Mouse (Mus musculus) thymus, postnatal 36 days (tissue): Measurements from ENCODE around the gene Maml3.

Source experiments
- DNase-seq, 2 experiments: peaks; one replicate each; pipeline ENCODE4 v3.0.0; 2022; ENCODE audit warnings: mixed read lengths in 2 of 2

Maml3 gene

GRCm38 (mm10) chr3:52090230-52090873 lies 14.5 kb downstream of the Maml3 start:
- DNase-seq, result no peak

- peak; percentile 81 to 86 for DNase-seq
Observed at GRCm38 (mm10) chr3:52088458-52089341, 16.2 kb downstream of the Maml3 start.

DNA sequence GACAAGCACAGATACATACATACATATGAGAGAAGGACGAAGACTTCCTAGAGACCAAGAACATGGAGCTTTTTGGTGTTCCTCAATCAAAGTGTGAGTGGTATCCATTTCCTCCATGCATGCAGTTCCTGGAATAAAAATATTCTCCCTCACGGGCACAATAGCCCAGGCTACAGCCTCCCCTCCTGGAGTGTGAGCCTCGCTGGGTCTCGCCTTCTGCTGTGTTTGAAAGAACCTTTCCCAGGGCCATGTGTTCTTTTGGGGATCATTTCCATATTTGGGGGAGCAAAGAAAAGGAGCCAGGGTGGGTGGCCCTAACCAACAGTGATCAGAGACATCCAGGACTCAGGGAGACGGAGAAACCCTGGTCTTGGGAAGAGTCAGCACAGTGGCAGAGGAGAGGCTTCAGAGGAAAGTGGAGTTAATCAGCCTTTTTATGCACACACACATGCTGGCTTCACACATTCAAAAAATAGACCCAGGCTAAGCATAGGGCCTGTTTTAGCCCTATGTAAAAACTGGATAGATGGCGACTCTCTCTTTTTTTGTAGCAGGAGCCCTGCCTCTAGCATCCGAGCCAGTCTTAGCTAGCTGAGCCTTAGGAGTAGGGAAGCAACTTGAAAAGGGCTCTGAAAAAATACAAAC lies 17.1 kb downstream of the Maml3 start:
- no peak for DNase-seq

DNA sequence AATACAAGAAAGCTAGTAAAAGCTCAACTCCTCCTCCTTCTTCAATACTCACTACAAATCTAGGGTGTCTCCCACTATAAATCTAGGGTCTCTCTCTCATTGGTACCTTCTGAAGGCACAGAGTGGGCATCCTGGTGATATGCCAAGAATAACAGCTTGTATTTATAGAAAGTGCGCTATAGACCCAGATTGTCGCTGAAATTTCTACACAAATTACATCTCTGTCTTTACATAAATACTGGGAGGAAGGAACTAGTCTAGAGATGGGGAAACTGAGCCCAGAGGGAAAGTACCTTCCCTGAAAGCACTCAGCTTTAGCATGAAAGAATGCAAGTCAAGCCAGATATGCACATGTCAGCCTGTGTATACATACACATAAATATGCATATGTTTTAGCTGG lies 26.1 kb downstream of the Maml3 start:
- DNase-seq, result no peak

- no peak for DNase-seq
Observed at GRCm38 (mm10) chr3:52073959-52074358, 30.9 kb downstream of the Maml3 start.

- DNase-seq, result no peak
Observed at GRCm38 (mm10) chr3:52071996-52072395, 32.9 kb downstream of the Maml3 start.

- DNase-seq, result no peak
Observed at GRCm38 (mm10) chr3:52070163-52070478, 34.8 kb downstream of the Maml3 start.

DNA sequence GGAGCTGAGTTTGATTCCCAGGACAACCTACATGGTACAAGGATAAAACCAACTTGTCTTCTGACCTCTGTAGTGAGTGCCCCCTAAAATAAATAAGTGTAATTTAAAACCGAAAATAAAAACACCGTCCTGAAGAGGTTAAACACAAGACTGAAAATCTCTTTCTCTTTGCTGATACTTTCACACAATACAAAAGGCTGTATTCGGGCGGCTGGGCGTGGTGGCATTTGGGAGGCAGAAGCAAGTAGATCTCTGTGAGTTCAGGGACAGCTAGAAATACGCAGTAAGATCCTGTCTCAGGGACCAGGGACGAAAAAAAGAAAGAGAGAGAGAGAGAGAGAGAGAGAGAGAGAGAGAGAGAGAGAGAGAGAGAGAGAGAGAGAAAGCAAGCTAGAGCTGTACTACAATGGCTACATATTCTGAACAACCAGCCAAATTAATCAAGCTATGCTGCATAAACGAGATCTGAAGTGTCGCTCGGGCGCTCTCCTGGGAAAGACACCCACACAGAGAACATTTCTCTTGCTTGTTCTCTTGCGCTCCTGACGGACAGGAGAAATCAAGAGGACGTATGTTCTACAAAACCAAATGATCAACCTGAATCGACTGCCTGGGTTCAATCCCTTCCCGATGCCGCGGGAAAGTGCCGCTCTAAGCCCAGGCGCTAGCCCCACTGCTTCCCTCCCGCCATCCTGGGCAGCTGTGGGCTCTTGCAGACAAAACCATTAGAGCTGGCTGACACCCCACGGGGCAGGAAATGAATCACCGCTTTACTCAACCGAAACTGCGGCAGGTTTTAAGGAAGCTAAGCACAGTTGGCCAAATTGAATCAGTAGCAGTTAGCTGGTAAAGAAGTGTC lies 35.3 kb downstream of the Maml3 start:
- peak; percentile 68 to 69 for DNase-seq

- no peak for DNase-seq
Observed at GRCm38 (mm10) chr3:52068885-52069284, 36.0 kb downstream of the Maml3 start.

DNA sequence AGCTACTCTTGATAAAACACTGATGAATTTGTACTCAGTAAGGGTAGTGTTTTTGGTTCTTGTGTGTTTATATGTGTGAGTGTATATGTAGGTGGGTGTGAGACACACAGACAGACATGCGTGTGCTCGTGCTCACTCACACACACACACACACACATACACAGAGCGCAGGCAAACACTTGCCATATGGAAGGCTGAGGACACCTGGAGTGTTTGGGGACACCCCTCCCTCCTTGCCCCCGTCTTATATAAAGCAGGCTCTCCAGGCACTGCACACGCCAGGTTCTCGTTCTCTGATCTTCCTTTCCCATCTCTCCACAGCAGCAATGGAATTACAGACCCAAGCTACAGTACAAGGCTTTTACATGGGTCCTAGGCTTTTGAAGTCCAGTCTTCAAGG lies 37.7 kb downstream of the Maml3 start:
- DNase-seq, result no peak

GRCm38 (mm10) chr3:52066142-52066541 lies 38.7 kb downstream of the Maml3 start:
- no peak for DNase-seq

GRCm38 (mm10) chr3:52063261-52063655 lies 41.6 kb downstream of the Maml3 start:
- no peak for DNase-seq

- no peak for DNase-seq
Observed at GRCm38 (mm10) chr3:52062389-52063260, 42.3 kb downstream of the Maml3 start.

DNA sequence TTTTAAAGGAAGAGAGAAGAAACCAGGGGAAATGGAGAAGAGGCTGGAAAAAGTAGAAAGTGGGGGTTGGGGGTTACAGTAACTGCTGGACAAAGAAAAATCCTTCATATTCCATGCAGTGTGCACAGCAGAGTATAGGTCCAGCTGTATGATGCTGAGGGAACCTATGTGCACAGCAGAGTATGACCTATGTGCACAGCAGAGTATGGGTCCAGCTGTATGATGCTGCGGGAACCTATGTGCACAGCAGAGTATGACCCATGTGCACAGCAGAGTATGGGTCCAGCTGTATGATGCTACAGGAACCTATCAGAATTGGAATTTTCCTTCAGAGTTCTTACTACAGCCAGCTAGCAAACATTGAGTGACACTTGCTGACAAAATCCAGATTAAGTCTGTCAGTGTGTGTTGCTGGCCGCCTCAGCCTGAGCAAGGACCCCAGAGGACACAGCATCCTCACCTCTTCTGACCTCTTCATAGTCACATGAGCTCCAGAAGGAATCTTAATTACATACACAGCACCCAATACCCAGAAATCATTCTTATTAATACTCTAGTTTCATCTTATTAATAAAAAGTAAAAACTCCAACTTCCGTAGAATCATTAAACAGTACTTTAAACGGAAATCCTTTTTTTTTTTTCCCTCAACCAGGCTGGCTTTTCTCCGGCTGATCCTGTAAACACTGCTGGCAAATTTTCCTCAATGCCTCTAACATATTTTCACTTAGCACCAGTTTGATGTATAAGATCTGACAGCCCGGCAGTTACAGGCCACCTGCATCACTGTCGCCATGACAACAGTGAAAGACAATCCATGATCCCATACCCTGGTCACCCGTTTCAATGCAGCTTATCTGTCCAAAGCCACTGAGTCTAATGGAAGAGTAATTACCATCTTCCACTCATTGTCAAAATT lies 43.1 kb downstream of the Maml3 start:
- DNase-seq, result no peak

DNA sequence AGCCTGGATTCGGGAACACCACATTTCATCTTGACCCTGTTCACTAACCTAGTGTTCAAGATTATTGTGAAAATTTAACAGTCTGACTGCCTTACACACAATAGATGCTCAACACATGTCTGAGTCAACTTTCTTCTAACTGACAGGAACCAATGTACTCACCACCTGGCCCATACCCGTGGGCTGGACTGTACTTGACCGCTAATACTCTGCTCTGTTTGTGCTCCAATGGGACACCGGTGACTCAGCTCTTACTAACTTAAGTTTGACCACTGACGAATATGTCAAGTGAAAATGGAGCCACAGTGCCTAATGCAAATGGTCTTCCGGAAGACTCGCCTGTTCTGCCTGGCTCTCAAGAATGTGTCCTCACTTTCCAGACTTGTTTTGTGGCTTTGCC lies 44.0 kb downstream of the Maml3 start:
- no peak for DNase-seq

- DNase-seq, result no peak
Observed at GRCm38 (mm10) chr3:52051801-52052200, 53.1 kb downstream of the Maml3 start.

- DNase-seq, result no peak
Observed at GRCm38 (mm10) chr3:52048082-52048481, 56.8 kb downstream of the Maml3 start.

DNA sequence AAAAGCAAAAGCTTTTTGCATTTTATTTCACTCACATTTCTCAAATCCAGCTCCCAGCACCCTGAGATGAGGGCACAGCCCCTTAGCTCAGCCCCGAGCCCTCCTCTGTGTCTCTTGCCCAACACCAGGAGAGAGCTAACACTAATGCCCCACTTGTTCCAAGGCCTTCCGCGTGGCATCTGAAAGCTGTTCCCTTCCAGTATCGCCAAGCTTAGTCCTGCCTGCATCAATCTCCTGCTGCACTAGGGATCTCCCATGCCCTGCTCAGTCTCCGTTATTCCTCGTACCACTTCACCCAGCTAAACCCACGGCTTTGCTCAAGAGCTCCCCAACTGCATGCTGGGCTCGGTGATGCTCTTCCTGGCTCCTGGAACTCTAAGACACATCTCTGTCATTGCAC lies 57.3 kb downstream of the Maml3 start:
- no peak for DNase-seq

- peak; percentile 74 to 83 for DNase-seq
Observed at GRCm38 (mm10) chr3:52046895-52047372, 57.9 kb downstream of the Maml3 start.

GRCm38 (mm10) chr3:52046027-52046700 lies 58.7 kb downstream of the Maml3 start:
- peak; percentile 30 to 56 for DNase-seq
